Mouse (Mus musculus): ENCODE measurements at regions not wholly inside any gene's neighbourhood (a gene's known extent, or its start where the extent isn't known, plus 50 kb on each side); places are given as distances from the start of the nearest gene placed in this dataset.

DNA sequence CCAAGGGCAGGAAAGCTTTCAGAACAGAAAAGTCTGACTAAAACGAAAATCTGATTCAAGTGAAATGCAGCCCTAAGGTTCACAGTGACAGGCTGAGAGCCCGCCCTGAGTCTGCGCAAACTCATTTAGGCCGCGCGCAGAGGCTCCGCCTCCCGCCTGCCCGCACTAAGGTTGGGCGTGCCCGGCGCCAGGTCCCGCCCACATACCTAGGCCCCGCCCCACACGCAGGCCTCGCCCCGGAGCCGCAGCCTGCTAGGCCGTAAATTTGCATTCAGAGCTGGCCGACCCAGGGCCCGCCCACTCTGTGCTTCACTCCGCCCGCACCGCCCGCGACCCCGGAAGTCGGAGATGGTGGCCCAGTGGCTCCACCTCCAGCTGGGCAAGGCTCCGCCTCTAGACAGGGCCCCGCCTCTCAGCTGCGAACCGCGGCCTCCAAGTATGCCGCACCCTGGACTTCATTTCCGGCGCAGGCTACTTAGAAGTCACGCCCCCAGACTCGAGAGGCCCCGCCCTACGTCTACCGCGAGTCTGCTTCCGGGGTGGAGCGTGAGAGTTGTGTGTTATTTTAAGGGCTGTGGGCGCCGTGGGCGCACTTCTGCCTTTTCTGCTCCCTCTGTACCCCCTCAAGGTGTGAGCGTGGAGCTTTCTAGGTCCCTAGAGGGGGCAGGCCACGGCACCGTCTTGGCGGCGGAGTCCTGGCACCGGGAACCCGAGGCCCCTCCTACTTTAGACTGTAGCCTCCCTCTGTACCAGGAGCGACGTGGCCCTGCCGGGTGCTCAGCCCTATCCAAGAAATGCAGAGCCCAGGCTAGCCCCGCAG, 52.3 kb upstream of the Wnt7b start:
- peak; percentile 99 for DNase-seq (ENCODE audit: low spot score in 2 of 2)

DNA sequence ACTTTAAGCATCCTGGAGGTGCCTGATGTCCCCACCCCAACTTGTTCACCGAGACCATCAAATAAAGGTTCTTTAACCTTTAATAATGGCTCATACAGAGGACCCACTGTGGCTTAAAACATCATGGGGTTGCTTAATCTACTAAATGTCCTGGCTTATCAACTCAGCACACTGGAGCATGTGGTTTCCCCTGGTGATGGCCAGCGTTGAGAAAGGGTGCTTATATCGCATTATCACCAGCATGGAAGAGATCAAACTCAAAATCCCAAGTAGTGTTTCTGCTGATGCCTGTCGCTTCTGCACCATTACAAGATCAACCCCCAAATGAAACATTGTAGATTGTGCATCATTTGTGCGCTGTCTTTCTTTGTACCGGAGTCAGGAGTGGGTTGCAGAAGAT, 53.2 kb upstream of the Wnt7b start:
- DNase-seq (ENCODE audit: low spot score in 2 of 2): no peak

- DNase-seq (ENCODE audit: low spot score in 2 of 2): no peak
Observed at GRCm38 (mm10) chr15:85639566-85639965, 57.3 kb upstream of the Wnt7b start.

- no peak for DNase-seq (ENCODE audit: low spot score in 2 of 2)
Observed at GRCm38 (mm10) chr15:85641120-85642080, 59.1 kb upstream of the Wnt7b start.

- no peak for DNase-seq (ENCODE audit: low spot score in 2 of 2)
Observed at GRCm38 (mm10) chr15:85645396-85645795, 63.1 kb upstream of the Wnt7b start.

DNA sequence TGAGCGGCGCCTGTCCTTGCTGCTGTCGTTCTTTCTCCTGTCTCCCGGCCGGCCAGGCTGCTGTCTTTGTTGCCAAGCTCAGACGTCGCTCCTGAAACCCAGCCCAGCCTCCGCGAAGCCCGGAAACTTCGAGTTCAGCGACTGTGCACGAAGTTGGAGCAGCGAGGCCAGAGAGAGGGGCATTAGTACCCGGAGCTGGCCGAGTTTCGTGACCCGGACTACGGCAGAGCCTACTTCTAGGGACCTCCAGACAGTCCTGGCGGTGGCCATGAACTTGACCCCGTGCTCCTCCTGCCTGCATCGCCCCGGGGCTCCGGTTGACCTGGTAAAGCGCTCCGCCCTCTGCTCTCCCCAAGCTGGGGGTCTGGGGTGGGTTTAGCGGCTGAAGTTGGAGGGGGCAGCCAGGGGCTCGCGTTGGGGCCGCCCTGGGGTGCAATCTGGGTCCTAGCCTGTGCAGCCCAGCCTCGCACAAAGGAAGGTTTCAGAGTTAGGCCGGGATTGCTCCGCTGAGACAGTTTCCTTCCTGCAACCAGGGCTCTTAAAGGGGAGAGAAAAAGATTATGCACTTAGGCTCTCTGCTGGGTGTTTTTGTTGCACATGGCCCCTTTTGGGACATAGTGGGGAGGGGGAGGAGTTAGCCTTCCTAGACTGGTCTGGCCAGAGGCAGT, 63.8 kb upstream of the Wnt7b start:
- peak in 1 of 2 experiments; percentile 67 for DNase-seq (ENCODE audit: low spot score in 2 of 2)

DNA sequence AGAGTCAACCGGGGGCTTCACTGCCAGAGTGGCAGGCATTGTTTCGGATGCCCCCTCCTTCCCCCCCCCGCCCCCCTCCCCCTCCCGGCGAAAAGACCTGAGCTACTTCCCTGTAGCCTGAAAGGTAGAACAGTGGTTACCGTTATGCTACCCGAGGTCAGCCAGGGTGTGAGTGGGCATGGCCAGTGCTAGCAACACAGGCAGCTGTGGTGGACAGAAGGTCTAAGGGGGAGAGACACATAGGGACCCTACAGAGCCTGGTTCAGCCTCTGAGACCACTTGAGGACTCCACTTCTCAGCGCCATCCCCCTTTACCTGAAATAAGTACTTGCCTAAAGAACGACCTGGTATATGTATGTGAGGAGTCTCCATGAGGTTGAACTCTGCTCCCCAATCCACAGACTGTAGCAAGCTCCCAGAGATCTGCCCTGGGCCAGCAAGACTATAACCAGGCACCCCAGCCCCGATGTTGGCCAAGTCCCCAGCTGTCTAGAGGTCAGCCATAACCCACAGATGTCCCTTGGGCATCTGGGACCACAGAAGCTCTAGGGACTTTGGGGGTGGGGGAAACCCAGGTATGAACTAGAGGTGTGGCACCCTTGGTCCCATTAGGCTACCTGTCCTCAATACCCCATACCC, 64.5 kb upstream of the Wnt7b start:
- DNase-seq (ENCODE audit: low spot score in 2 of 2): no peak

GRCm38 (mm10) chr15:85647593-85647992, 65.3 kb upstream of the Wnt7b start:
- DNase-seq (ENCODE audit: low spot score in 2 of 2): no peak

DNA sequence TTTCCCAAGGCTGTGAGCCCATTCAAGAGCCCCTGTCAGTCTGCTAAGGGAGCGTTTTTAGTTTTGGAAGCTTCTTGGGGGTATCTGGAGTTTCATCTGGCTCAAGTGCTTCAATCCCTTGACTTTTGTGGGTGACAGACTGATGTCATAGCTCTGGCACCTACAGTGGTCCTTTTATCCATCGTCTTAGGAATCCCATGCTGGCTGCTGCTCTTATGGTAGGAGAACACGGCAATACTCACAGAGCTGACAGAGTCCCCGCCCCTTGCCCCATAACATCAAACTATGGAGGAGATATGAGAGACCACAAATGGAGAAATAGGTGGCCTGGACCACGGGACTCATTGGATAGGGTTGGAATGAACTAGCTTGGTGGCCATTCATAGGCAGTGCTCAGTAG, 68.0 kb upstream of the Wnt7b start:
- DNase-seq (ENCODE audit: low spot score in 2 of 2): no peak

- no peak for DNase-seq (ENCODE audit: low spot score in 2 of 2)
Observed at GRCm38 (mm10) chr15:85651718-85652420, 69.6 kb upstream of the Wnt7b start.

DNA sequence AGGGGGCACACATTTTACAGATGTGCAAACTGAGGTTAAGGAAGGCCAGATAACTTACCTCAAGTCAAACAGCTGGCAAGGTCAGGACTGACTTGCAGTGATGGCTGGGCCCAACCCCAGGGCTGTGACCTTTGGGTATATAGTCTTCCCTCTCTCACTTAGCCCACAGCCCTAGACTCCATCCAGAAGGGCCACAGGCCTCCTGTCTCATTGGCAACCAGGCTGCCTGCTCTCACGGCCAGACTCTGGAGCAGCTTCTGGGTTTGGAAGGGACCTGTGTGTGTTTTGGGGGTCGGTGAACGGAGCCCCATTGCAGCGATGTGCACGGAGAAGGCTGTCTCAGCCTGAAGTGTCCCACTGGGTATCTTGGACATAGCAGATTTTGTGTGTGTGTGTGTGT, 70.2 kb upstream of the Wnt7b start:
- DNase-seq (ENCODE audit: low spot score in 2 of 2): no peak

- DNase-seq (ENCODE audit: low spot score in 2 of 2): no peak
Observed at GRCm38 (mm10) chr15:85652871-85653337, 70.6 kb upstream of the Wnt7b start.

DNA sequence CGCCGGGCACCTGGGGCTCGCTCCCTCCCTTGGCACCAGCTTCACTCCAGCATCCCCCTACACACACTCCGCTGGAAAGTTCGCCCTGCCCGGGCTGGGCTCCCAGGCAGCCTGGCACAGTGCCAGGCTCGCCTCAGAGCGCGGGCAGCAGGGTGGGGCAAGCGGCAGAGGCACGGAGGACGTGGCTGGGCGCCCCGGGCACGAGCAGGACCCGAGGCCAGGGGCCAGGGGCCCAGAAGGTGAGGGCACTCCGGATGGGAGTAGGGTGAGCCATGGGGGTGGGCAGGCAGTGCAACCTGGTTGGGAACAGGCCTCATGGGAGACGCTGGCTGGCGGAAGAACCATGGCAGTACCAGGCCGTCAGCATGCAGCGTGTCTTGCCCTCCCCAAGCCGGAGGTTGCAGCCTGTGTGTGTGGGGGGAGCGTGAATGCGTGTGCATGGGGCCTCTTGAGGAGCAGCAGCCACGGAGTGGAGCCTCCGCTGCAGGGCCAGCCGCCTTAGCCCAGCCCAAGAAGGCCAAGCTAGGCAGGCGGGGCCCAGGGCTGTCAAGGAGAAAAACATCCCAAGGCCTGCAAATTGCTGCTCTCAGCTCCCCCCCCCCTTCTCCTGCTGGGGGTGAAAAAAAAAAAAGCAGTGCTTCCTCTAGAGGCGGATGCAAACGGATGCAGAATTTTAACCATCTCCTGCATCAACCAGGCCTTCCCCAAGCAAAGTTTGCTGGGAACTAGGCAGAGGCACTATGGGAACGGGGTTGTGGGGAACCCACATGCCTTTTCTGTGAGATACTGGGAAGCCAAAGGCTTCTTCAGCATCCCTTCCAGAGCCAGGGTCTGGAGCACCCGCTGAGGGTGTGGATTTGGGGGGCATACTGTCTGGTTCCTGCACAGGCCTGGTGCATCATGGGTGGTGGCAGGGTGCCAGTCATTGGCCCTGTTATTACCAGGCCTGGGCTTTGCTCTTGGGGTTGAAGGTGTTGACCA, 71.4 kb upstream of the Wnt7b start:
- DNase-seq (ENCODE audit: low spot score in 2 of 2): peak; percentile 83 to 87

DNA sequence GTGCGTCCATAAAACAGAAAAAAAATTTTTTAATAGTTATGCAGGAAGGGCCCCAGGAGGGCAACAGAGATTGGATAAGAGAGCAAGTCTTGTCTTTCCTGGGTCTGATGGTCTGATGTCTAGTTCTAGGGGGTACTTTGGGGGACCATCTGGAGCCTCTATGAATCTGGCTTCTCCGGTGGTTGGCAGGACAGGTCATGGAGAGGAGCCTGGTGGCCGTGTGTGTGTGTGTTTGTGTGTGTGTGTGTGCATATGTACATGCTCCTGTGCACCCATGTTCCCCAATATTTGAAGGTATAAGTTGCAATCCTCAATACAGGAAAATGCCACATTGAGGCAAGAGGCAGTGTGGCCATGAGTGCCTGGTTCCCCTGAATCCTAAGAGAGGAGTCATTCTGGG, 72.5 kb upstream of the Wnt7b start:
- DNase-seq (ENCODE audit: low spot score in 2 of 2): no peak

DNA sequence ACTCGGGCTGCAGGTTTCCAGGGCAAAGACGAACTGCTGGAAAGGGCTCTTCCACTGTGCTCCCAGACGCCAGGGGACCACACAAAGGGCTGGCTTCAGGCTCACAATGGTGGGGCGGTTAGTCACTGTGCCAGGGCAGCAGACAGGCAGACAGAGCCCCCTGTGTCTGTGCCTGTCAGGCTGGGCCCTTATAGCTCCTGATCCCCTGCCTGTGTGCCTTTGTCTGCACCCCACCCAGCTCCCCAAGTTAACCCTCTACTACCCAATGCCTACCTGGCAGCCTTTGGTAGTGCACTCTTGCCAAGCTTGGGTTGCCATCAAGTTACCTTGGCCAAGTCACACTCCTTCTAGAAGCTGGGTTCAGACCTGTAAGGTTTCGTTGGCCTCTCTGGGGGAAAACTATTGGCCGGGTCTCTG, 73.5 kb upstream of the Wnt7b start:
- DNase-seq (ENCODE audit: low spot score in 2 of 2): no peak

GRCm38 (mm10) chr15:85656852-85657251, 74.6 kb upstream of the Wnt7b start:
- DNase-seq (ENCODE audit: low spot score in 2 of 2): no peak

GRCm38 (mm10) chr15:85657441-85657989, 75.2 kb upstream of the Wnt7b start:
- no peak for DNase-seq (ENCODE audit: low spot score in 2 of 2)

DNA sequence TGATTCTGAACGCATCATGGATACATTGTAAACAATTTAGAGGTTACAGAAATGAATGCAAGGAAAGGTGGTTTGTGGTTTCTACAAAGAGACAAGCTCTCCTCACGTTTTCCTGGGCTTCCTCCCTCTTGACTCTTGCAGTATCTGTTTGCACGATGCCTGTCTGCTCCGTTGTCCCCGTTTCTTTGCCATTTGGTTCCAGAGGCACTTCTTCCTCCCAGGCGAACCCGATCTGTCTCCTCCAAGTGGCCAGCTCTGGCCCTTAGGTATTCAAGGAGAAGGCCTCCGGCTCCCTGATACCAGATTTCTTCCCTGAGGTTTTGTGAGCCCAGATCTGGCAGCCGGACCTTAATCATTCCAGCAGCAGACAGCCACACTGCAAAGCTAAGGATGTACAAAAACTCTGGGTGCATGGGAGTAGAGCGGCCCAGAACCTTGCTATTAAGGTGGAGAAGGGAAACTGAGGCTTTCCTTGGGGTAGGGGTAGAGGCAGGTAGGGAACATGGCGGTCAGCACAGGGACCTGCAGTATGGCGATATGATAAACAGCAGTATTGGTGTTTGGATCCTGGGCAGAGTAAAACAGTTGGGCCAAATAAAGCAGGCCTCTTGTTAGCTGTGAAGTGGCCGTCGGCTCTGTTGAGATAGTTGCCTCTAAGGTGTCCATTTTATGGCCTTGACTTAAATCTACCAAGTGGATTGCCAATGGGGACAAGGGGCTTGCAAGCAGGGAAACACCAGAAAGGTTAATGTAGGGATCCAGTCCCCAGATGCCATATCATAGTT, 76.0 kb upstream of the Wnt7b start:
- DNase-seq (ENCODE audit: low spot score in 2 of 2): no peak

Data from gastrocnemius, adult 8-10 months (tissue).